Mouse (Mus musculus): Measurements from ENCODE around the gene Zdhhc1. TPM values are rescaled to one million over a fixed set of nuclear protein-coding genes. Genes with fewer than 3 reads are reported as not detected.
A peak's percentile ranks its signal among the peaks of the same experiment; 100 is the strongest.

Zdhhc1 gene
- total RNA-seq, 1 experiment from 2014 or later, result 7.3 TPM

- ATAC-seq (replicated peaks in 1 of 2; ENCODE audit: insufficient read depth in 1 of 2, low FRiP score in 2 of 2, low TSS enrichment in 1 of 2, low read depth in 1 of 2, poor library complexity in 2 of 2, severe bottlenecking in 2 of 2), result no peak
Observed at GRCm38 (mm10) chr8:105448188-105448587, 48.5 kb downstream of the Zdhhc1 start.

GRCm38 (mm10) chr8:105446127-105446552 is 50.6 kb downstream of the Zdhhc1 start:
- no peak for ATAC-seq (replicated peaks in 1 of 2; ENCODE audit: insufficient read depth in 1 of 2, low FRiP score in 2 of 2, low TSS enrichment in 1 of 2, low read depth in 1 of 2, poor library complexity in 2 of 2, severe bottlenecking in 2 of 2)

GRCm38 (mm10) chr8:105445296-105446126 is 51.2 kb downstream of the Zdhhc1 start:
- no peak for ATAC-seq (replicated peaks in 1 of 2; ENCODE audit: insufficient read depth in 1 of 2, low FRiP score in 2 of 2, low TSS enrichment in 1 of 2, low read depth in 1 of 2, poor library complexity in 2 of 2, severe bottlenecking in 2 of 2)

- ATAC-seq (replicated peaks in 1 of 2; ENCODE audit: insufficient read depth in 1 of 2, low FRiP score in 2 of 2, low TSS enrichment in 1 of 2, low read depth in 1 of 2, poor library complexity in 2 of 2, severe bottlenecking in 2 of 2), result no peak
Observed at GRCm38 (mm10) chr8:105442661-105443060, 54.0 kb downstream of the Zdhhc1 start.

GRCm38 (mm10) chr8:105441433-105441832 is 55.3 kb downstream of the Zdhhc1 start:
- 0 out of 4 replicates have a peak, but pooled peaks of 1 of the 2 experiments have one; percentile 32 for ATAC-seq (replicated peaks in 1 of 2; ENCODE audit: insufficient read depth in 1 of 2, low FRiP score in 2 of 2, low TSS enrichment in 1 of 2, low read depth in 1 of 2, poor library complexity in 2 of 2, severe bottlenecking in 2 of 2)

GRCm38 (mm10) chr8:105438865-105439264 is 57.8 kb downstream of the Zdhhc1 start:
- ATAC-seq (replicated peaks in 1 of 2; ENCODE audit: insufficient read depth in 1 of 2, low FRiP score in 2 of 2, low TSS enrichment in 1 of 2, low read depth in 1 of 2, poor library complexity in 2 of 2, severe bottlenecking in 2 of 2), result 0 out of 4 replicates have a peak, but pooled peaks of 1 of the 2 experiments have one; percentile 49

- no peak for ATAC-seq (replicated peaks in 1 of 2; ENCODE audit: insufficient read depth in 1 of 2, low FRiP score in 2 of 2, low TSS enrichment in 1 of 2, low read depth in 1 of 2, poor library complexity in 2 of 2, severe bottlenecking in 2 of 2)
Observed at GRCm38 (mm10) chr8:105437078-105437748, 59.5 kb downstream of the Zdhhc1 start.

- no peak for ATAC-seq (replicated peaks in 1 of 2; ENCODE audit: insufficient read depth in 1 of 2, low FRiP score in 2 of 2, low TSS enrichment in 1 of 2, low read depth in 1 of 2, poor library complexity in 2 of 2, severe bottlenecking in 2 of 2)
Observed at GRCm38 (mm10) chr8:105436218-105436617, 60.5 kb downstream of the Zdhhc1 start.

GRCm38 (mm10) chr8:105434136-105434535 is 62.6 kb downstream of the Zdhhc1 start:
- no peak for ATAC-seq (replicated peaks in 1 of 2; ENCODE audit: insufficient read depth in 1 of 2, low FRiP score in 2 of 2, low TSS enrichment in 1 of 2, low read depth in 1 of 2, poor library complexity in 2 of 2, severe bottlenecking in 2 of 2)

GRCm38 (mm10) chr8:105433511-105433910 is 63.2 kb downstream of the Zdhhc1 start:
- ATAC-seq (replicated peaks in 1 of 2; ENCODE audit: insufficient read depth in 1 of 2, low FRiP score in 2 of 2, low TSS enrichment in 1 of 2, low read depth in 1 of 2, poor library complexity in 2 of 2, severe bottlenecking in 2 of 2), result no peak

- ATAC-seq (replicated peaks in 1 of 2; ENCODE audit: insufficient read depth in 1 of 2, low FRiP score in 2 of 2, low TSS enrichment in 1 of 2, low read depth in 1 of 2, poor library complexity in 2 of 2, severe bottlenecking in 2 of 2), result no peak
Observed at GRCm38 (mm10) chr8:105433021-105433420, 63.7 kb downstream of the Zdhhc1 start.

GRCm38 (mm10) chr8:105431743-105432515 is 64.8 kb downstream of the Zdhhc1 start:
- no peak for ATAC-seq (replicated peaks in 1 of 2; ENCODE audit: insufficient read depth in 1 of 2, low FRiP score in 2 of 2, low TSS enrichment in 1 of 2, low read depth in 1 of 2, poor library complexity in 2 of 2, severe bottlenecking in 2 of 2)

GRCm38 (mm10) chr8:105426878-105427277 is 69.8 kb downstream of the Zdhhc1 start:
- ATAC-seq (replicated peaks in 1 of 2; ENCODE audit: insufficient read depth in 1 of 2, low FRiP score in 2 of 2, low TSS enrichment in 1 of 2, low read depth in 1 of 2, poor library complexity in 2 of 2, severe bottlenecking in 2 of 2), result no peak

Other genes starting within 250 kb of the Zdhhc1 start
- 0.50 TPM in 1 of 2 replicates, not detected in the other for gene B3gnt9, start 241.7 kb downstream of the Zdhhc1 start, total RNA-seq (2017)
- gene Tradd, start 232.3 kb downstream of the Zdhhc1 start, total RNA-seq (2017), result 17.6 and 20.2 TPM in 2 replicates
- 4.1 and 4.9 TPM in 2 replicates for gene Fbxl8, start 232.3 kb downstream of the Zdhhc1 start, total RNA-seq (2017)
- gene Hsf4, start 227.1 kb downstream of the Zdhhc1 start, total RNA-seq (2017), result 0.19 TPM in 1 of 2 replicates, not detected in the other
- 0.30 and 0.31 TPM in 2 replicates for gene Nol3, start 220.8 kb downstream of the Zdhhc1 start, total RNA-seq (2017)
- gene 4931428F04Rik, start 207.0 kb downstream of the Zdhhc1 start, total RNA-seq (2017), result 3.4 and 4.5 TPM in 2 replicates
- gene Exoc3l, start 200.8 kb downstream of the Zdhhc1 start, total RNA-seq (2017), result 1.2 and 4.0 TPM in 2 replicates
- gene E2f4, start 199.2 kb downstream of the Zdhhc1 start, total RNA-seq (2017), result 34.3 and 55.3 TPM in 2 replicates
- 3.5 and 4.6 TPM in 2 replicates for gene Elmo3, start 191.3 kb downstream of the Zdhhc1 start, total RNA-seq (2017)
- 0.65 and 2.6 TPM in 2 replicates for gene Lrrc29, start 170.6 kb downstream of the Zdhhc1 start, total RNA-seq (2017)
- 28.1 and 63.6 TPM in 2 replicates for gene Tmem208, start 170.5 kb downstream of the Zdhhc1 start, total RNA-seq (2017)
- gene Fhod1, start 148.9 kb downstream of the Zdhhc1 start, total RNA-seq (2017), result 5.1 and 6.4 TPM in 2 replicates
- gene Slc9a5, start 148.1 kb downstream of the Zdhhc1 start, total RNA-seq (2017), result 0.35 and 1.4 TPM in 2 replicates
- 0.31 TPM in 1 of 2 replicates, not detected in the other for gene Plekhg4, start 123.6 kb downstream of the Zdhhc1 start, total RNA-seq (2017)
- not detected in 2 replicates for gene Kctd19, start 83.4 kb downstream of the Zdhhc1 start, total RNA-seq (2017)
- gene Lrrc36, start 83.3 kb downstream of the Zdhhc1 start, total RNA-seq (2017), result 0.20 and 2.1 TPM in 2 replicates
- 3.2 TPM in 1 of 2 replicates, not detected in the other for gene Tppp3, start 25.4 kb downstream of the Zdhhc1 start, total RNA-seq (2017)
- gene Hsd11b2, start 21.9 kb upstream of the Zdhhc1 start, total RNA-seq (2017), result not detected in 2 replicates
- 37.7 and 39.7 TPM in 2 replicates for gene Atp6v0d1, start 69.1 kb upstream of the Zdhhc1 start, total RNA-seq (2017)
- 11.7 and 18.1 TPM in 2 replicates for gene Ripor1, start 108.4 kb upstream of the Zdhhc1 start, total RNA-seq (2017)
- 116 and 202 TPM in 2 replicates for gene Ctcf, start 139.7 kb upstream of the Zdhhc1 start, total RNA-seq (2017)
- not detected in 2 replicates for gene Agrp, start 140.5 kb upstream of the Zdhhc1 start, total RNA-seq (2017)
- gene Carmil2, start 189.4 kb upstream of the Zdhhc1 start, total RNA-seq (2017), result 14.7 and 15.1 TPM in 2 replicates
- 13.9 and 26.7 TPM in 2 replicates for gene Acd, start 204.2 kb upstream of the Zdhhc1 start, total RNA-seq (2017)
- gene Pard6a, start 204.2 kb upstream of the Zdhhc1 start, total RNA-seq (2017), result 22.8 and 66.2 TPM in 2 replicates
- 1.2 TPM in 1 of 2 replicates, not detected in the other for gene 4933405L10Rik, start 210.8 kb upstream of the Zdhhc1 start, total RNA-seq (2017)
- 16.1 and 17.6 TPM in 2 replicates for gene Enkd1, start 211.3 kb upstream of the Zdhhc1 start, total RNA-seq (2017)